Comparison of ENCODE assay signal across 8 mouse cellular contexts in the genomic region with DNA sequence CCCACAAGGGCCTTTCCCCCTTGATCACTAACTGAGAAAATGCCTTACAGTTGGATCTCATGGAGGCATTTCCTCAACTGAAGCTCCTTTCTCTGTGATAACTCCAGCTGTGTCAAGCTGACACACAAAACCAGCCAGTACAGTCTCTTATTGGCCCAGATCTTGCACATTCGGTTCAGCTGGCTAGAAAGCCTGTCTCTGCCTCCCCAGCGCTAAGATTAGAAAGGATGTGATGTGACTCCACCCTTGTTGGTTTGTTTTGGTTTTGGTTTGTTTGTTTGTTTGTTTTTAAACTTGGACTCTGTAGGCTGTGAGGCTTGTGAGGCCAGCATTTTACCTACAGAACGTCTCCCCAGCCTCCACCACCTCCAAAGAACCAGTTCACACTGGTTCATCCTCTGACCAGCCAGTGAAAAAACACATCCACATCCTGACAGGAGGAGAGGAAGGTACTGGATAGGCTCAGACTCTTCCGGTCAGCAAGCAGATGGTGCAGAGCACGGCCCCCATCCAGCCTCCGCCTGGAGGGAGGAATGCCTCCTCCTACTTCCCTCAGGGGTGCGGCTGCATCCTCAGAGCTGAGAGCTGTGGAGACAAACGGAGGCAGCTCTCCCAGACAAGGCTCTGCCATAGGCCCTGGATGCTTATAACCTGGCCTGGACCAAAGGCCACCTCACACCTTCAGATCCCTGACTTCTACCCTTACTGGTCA. TPM values are rescaled to one million over a fixed set of nuclear protein-coding genes. Genes with fewer than 3 reads are reported as not detected.
A peak's percentile ranks its signal among the peaks of the same experiment; 100 is the strongest.
DNase-seq lines count a peak whose midpoint lies in the region; ATAC-seq and TF ChIP-seq lines count a peak whose summit lies in the region.

No protein-coding gene starts in this region.

- H3K27me3 ChIP-seq in heart, embryonic 16.5 days (ENCODE audit: control insufficient read depth, insufficient read depth, low read length): no peaks in the 10 kb centered on the region
- no peaks in the 10 kb centered on the region for H3K27me3 ChIP-seq in liver, embryonic 11.5 days (replicated peaks; ENCODE audit: control insufficient read depth, insufficient read depth, low read length)

- TF ChIP-seq CTCF in bone marrow macrophage, adult 2 months (IDR thresholded peaks at IDR 0.05; ENCODE audit: low read depth, low read length): no peak

- no peak for TF ChIP-seq POLR2A in bone marrow macrophage, adult 2 months (IDR thresholded peaks at IDR 0.05; ENCODE audit: borderline replicate concordance, low read depth, low read length)

- no peaks in the 10 kb centered on the region for H3K36me3 ChIP-seq in heart, embryonic 16.5 days (ENCODE audit: control insufficient read depth, insufficient read depth)
- H3K36me3 ChIP-seq in liver, embryonic 11.5 days (ENCODE audit: control insufficient read depth, insufficient read depth, low read length): no peaks in the 10 kb centered on the region

- no peak for DNase-seq in frontal cortex, postnatal 25 days (ENCODE audit: low spot score in 2 of 2)
- no peak for DNase-seq in liver, embryonic 11.5 days (ENCODE audit: low spot score)
- no peak for DNase-seq in thymus, postnatal 4 days
- no peak for DNase-seq in layer of hippocampus, adult 11-12 months (ENCODE audit: low spot score)
- DNase-seq in frontal cortex, postnatal 14 days (ENCODE audit: low spot score in 2 of 2): no peak

- no peak overlapping the region for H3K4me2 ChIP-seq in heart, embryonic 16.5 days (ENCODE audit: low read depth, low read length)
- no peak overlapping the region for H3K4me2 ChIP-seq in liver, embryonic 11.5 days

- H3K27ac ChIP-seq in bone marrow macrophage, adult 2 months (ENCODE audit: insufficient read depth, low read depth, low read length): peak overlapping the region; percentile 43
- peak overlapping the region; percentile 68 for H3K27ac ChIP-seq in heart, embryonic 16.5 days (ENCODE audit: low read length)
- H3K27ac ChIP-seq in liver, embryonic 11.5 days (ENCODE audit: low read depth, low read length): no peak overlapping the region

- peaks cover 59% of the 10 kb centered on the region for H3K4me1 ChIP-seq in bone marrow macrophage, adult 2 months (ENCODE audit: control insufficient read depth, insufficient read depth, low read length)
- H3K4me1 ChIP-seq in heart, embryonic 16.5 days (ENCODE audit: control insufficient read depth, insufficient read depth, low read length): no peaks in the 10 kb centered on the region; the same call in 1 of the 2 replicates
- peaks cover 3% of the 10 kb centered on the region; the same call in 1 of the 2 replicates for H3K4me1 ChIP-seq in liver, embryonic 11.5 days (replicated peaks; ENCODE audit: control insufficient read depth, insufficient read depth, low read length)

- H3K9ac ChIP-seq in heart, embryonic 16.5 days (ENCODE audit: low read length): no peak overlapping the region
- H3K9ac ChIP-seq in liver, embryonic 11.5 days (ENCODE audit: low read depth, low read length): no peak overlapping the region

- WGBS in heart, embryonic 16.5 days: 43% methylated on average over 8 of the region's 8 CpGs
- 27% methylated on average over 8 of the region's 8 CpGs for WGBS in liver, embryonic 11.5 days

- H3K4me3 ChIP-seq in bone marrow macrophage, adult 2 months (ENCODE audit: insufficient read depth, low read length): peak overlapping the region; percentile 81
- H3K4me3 ChIP-seq in heart, embryonic 16.5 days (ENCODE audit: low read length): no peak overlapping the region
- H3K4me3 ChIP-seq in liver, embryonic 11.5 days (ENCODE audit: low read depth, low read length): no peak overlapping the region

- peak; percentile 58 for ATAC-seq in frontal cortex, adult (ENCODE audit: low TSS enrichment)
- peak; percentile 84 for ATAC-seq in heart, embryonic 16.5 days (replicated peaks; ENCODE audit: extremely low read depth, insufficient read depth, low FRiP score)
- ATAC-seq in liver, embryonic 11.5 days (replicated peaks; ENCODE audit: low FRiP score): peak; percentile 53; the same call in 1 of the 2 replicates

- no peaks in the 10 kb centered on the region for H3K9me3 ChIP-seq in heart, embryonic 16.5 days (replicated peaks; ENCODE audit: control insufficient read depth, low read length)
- no peaks in the 10 kb centered on the region for H3K9me3 ChIP-seq in liver, embryonic 11.5 days (ENCODE audit: control insufficient read depth, low read length)

RNA-seq across cellular contexts. Expression of a gene that starts 9.7 kb away (rescaled TPM):
- 268 and 316 TPM in 2 replicates for polyA plus RNA-seq in bone marrow macrophage, adult 2 months (2012; ENCODE audit: insufficient read depth, insufficient read length, missing spikeins)
- polyA plus RNA-seq in heart, embryonic 16.5 days (2015; fragmentation: Nextera tagmentation; extraction: Ambion mirVana): 4.0 and 6.1 TPM in 2 replicates
- polyA plus RNA-seq in liver, embryonic 11.5 days (2014; fragmentation: Nextera tagmentation; extraction: Ambion mirVana): 12.6 and 13.9 TPM in 2 replicates

RNA-seq across cellular contexts. Expression of a gene that starts 43.4 kb away (rescaled TPM):
- polyA plus RNA-seq in bone marrow macrophage, adult 2 months (2012; ENCODE audit: insufficient read depth, insufficient read length, missing spikeins): 562 and 626 TPM in 2 replicates
- polyA plus RNA-seq in heart, embryonic 16.5 days (2015; fragmentation: Nextera tagmentation; extraction: Ambion mirVana): 196 and 229 TPM in 2 replicates
- polyA plus RNA-seq in liver, embryonic 11.5 days (2014; fragmentation: Nextera tagmentation; extraction: Ambion mirVana): 260 and 281 TPM in 2 replicates

RNA-seq across cellular contexts. Expression of a gene that starts 43.5 kb away (rescaled TPM):
- 9.7 and 11.9 TPM in 2 replicates for polyA plus RNA-seq in bone marrow macrophage, adult 2 months (2012; ENCODE audit: insufficient read depth, insufficient read length, missing spikeins)
- 60.1 and 61.0 TPM in 2 replicates for polyA plus RNA-seq in heart, embryonic 16.5 days (2015; fragmentation: Nextera tagmentation; extraction: Ambion mirVana)
- 26.3 and 28.2 TPM in 2 replicates for polyA plus RNA-seq in liver, embryonic 11.5 days (2014; fragmentation: Nextera tagmentation; extraction: Ambion mirVana)

RNA-seq across cellular contexts. Expression of a gene that starts 59.3 kb away (rescaled TPM):
- polyA plus RNA-seq in bone marrow macrophage, adult 2 months (2012; ENCODE audit: insufficient read depth, insufficient read length, missing spikeins): not detected in 2 replicates
- polyA plus RNA-seq in heart, embryonic 16.5 days (2015; fragmentation: Nextera tagmentation; extraction: Ambion mirVana): not detected in 2 replicates
- not detected in 2 replicates for polyA plus RNA-seq in liver, embryonic 11.5 days (2014; fragmentation: Nextera tagmentation; extraction: Ambion mirVana)

Comparison
In these comparisons a context has a peak if more than half of its experiments do, and no peak if none do; other contexts are left out.
1. RNA of a gene that starts 9.7 kb away (polyA plus RNA-seq): 268 to 316 TPM in bone marrow macrophage, adult 2 months; 12.6 to 13.9 TPM in liver, embryonic 11.5 days and 4.0 to 6.1 TPM in heart, embryonic 16.5 days; every median in the first group is over 10 times any median in the second.
2. Peak in every context shown above with its lines, with median percentiles within 50 percentile points of each other: ATAC-seq.